Mouse (Mus musculus) heart, adult 8-10 months (tissue): Measurements from ENCODE around the gene Krtap3-3. TPM values are rescaled to one million over a fixed set of nuclear protein-coding genes. Genes with fewer than 3 reads are reported as not detected.

ENCODE experiments used
- total RNA-seq, 4 experiments: library from RNA; stranded (reverse); gene quantifications; 2 replicates each; pipeline ENCODE4 v1.2.4; 2022

The Krtap3-3 gene
- total RNA-seq, 4 experiments from 2014 or later, result not detected

Other genes starting within 250 kb of the Krtap3-3 start
- gene Krt25, start 227.9 kb downstream of the Krtap3-3 start, total RNA-seq, result not detected
- not detected for gene Krt26, start 212.9 kb downstream of the Krtap3-3 start, total RNA-seq
- gene Krt27, start 199.8 kb downstream of the Krtap3-3 start, total RNA-seq, result not detected
- not detected for gene Krt28, start 176.0 kb downstream of the Krtap3-3 start, total RNA-seq
- gene Krt10, start 161.5 kb downstream of the Krtap3-3 start, total RNA-seq, result 1 to 10 TPM; 3.3 to 5.8 (median 5.0) TPM
- not detected for gene Krt12, start 128.6 kb downstream of the Krtap3-3 start, total RNA-seq
- not detected for gene Krt20, start 112.7 kb downstream of the Krtap3-3 start, total RNA-seq
- gene Krt23, start 57.7 kb downstream of the Krtap3-3 start, total RNA-seq, result not detected
- not detected for gene Krt39, start 29.5 kb downstream of the Krtap3-3 start, total RNA-seq
- not detected for gene Krt40, start 7.7 kb downstream of the Krtap3-3 start, total RNA-seq
- not detected for gene Krtap3-2, start 6.0 kb upstream of the Krtap3-3 start, total RNA-seq
- not detected for gene Gm11939, start 8.6 kb upstream of the Krtap3-3 start, total RNA-seq
- not detected for gene Krtap3-1, start 15.8 kb upstream of the Krtap3-3 start, total RNA-seq
- gene Krtap1-5, start 30.2 kb upstream of the Krtap3-3 start, total RNA-seq, result not detected
- gene Krtap1-4, start 32.8 kb upstream of the Krtap3-3 start, total RNA-seq, result not detected
- gene Krtap1-3, start 40.5 kb upstream of the Krtap3-3 start, total RNA-seq, result not detected
- not detected for gene Krtap9-3, start 47.2 kb upstream of the Krtap3-3 start, total RNA-seq
- gene Gm11938, start 52.4 kb upstream of the Krtap3-3 start, total RNA-seq, result not detected
- gene Gm11937, start 59.3 kb upstream of the Krtap3-3 start, total RNA-seq, result not detected
- gene Krtap2-4, start 64.0 kb upstream of the Krtap3-3 start, total RNA-seq, result not detected
- not detected for gene Gm11562, start 69.6 kb upstream of the Krtap3-3 start, total RNA-seq
- gene Krtap4-1, start 77.4 kb upstream of the Krtap3-3 start, total RNA-seq, result not detected
- gene Krtap4-2, start 84.2 kb upstream of the Krtap3-3 start, total RNA-seq, result not detected
- not detected for gene Krtap4-7, start 93.2 kb upstream of the Krtap3-3 start, total RNA-seq
- not detected for gene Gm11555, start 99.4 kb upstream of the Krtap3-3 start, total RNA-seq
- not detected for gene Gm11563, start 108.1 kb upstream of the Krtap3-3 start, total RNA-seq
- not detected for gene Krtap4-6, start 115.1 kb upstream of the Krtap3-3 start, total RNA-seq
- gene Gm14190, start 139.9 kb upstream of the Krtap3-3 start, total RNA-seq, result not detected
- not detected for gene Gm14180, start 183.4 kb upstream of the Krtap3-3 start, total RNA-seq
- not detected for gene Gm11595, start 222.0 kb upstream of the Krtap3-3 start, total RNA-seq
- gene Krtap4-8, start 229.8 kb upstream of the Krtap3-3 start, total RNA-seq, result not detected
- gene Krtap4-9, start 234.3 kb upstream of the Krtap3-3 start, total RNA-seq, result not detected
- gene Gm11596, start 242.6 kb upstream of the Krtap3-3 start, total RNA-seq, result not detected
- not detected for gene Gm11569, start 248.1 kb upstream of the Krtap3-3 start, total RNA-seq